Mouse (Mus musculus) B cell, adult 2 months (primary cell): ENCODE results near the gene Clic1.

ENCODE experiments used
- DNase-seq, 2 experiments: peaks; one replicate each; pipeline ENCODE4 v3.0.0; 2022

Clic1 gene

DNA sequence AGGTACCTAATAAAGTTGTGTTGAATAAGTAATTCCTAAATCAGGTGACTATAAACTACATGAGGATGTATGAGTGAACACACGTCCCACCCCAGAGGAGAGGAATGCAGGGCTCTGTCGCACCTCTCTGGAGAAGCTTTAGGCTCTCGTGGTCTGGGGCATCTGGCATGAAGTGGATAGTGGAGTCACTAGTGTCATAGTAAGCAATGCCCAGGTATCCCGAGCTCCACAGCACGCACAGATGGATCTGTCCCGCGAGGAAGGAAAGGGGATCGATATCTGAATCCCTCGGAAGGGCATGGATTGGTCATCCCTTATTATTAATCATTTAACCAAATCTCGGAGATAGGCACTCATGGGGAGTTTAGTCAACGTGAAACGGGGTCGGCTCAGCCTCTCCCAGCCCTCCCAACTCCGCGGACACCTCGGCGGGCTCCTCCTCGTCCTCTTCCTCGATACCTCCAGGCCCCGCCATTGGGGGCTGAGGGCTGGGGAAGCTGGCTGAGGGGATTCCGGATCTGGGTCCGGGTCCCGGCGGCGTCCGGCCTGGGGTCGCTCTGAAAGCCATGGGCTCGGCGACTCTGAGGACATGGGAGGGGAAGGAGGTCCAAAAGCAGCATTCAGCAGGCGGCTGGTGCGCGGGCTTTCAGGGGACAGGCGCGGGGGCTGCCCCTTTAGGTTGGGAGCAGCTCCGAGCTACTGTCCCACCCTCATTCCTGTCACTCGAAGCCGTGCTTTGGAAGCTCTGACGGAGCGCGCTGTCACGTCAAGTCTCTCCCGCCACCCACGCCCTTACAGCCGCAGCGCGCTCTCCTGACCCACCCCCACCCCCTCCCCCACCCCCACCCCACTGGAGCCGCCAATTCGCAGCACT is 3.7 kb upstream of the Clic1 start:
- DNase-seq, result no peak

DNA sequence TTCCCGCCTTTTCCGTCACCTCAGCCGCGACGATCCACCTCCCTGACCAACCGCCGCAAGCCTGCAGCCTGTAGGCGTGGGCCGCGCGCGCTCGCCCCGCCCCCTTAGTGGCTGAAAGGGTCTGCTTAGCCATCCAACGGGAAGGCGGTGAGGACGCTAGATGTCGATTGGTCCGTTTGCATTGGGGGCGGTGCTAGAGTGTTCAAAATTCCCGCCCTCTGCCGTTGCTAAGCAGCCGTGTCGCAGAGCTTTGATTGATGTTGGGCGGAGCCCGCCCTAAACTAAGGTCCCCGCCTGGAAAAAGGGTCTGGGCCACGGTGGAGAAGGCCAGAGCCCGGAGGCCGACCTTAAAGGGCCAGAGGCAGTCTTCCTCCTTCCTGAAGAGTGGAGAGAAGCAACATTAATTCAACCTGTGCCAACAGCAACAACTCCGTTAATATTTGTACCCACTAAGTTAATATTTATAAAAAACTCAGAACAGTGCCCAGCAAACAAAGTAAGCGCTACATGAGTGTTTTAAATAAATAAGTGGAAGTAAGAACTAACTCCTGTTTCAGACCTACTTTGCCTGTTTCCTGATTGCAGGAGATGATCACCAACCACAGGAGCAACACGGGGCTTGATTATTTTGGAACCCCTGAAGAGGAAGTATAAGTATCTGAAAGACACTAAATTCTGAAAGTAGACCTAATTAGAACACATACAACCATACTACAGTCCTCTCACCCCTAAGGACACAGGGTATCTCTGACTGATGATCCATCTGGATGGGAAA is 2.9 kb upstream of the Clic1 start, which contains the start of gene Msh5:
Msh5 (minus strand) TSS at position 65 of the 775 bp plus-strand sequence.
- DNase-seq, result peak; percentile 96 to 97

DNA sequence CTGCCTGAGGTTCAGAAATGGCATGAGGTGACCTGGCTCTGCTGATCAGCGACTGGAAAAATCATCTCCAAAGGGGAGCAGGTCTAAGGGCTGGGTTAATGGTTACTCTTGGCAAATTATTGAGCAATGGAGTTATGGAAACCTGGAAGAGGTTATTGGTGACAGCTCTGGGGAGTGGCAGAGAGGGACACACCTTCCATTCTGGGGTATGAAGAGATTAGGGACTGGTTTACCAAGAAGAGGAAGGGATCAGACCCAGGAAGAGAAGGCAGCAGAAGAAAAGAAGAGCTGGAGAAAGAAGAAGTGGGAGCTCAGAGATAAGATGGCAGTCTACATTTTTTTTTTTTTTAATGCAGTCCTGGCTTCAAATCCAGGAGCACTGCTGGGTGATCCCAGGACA is 2.1 kb upstream of the Clic1 start:
- DNase-seq, result no peak

DNA sequence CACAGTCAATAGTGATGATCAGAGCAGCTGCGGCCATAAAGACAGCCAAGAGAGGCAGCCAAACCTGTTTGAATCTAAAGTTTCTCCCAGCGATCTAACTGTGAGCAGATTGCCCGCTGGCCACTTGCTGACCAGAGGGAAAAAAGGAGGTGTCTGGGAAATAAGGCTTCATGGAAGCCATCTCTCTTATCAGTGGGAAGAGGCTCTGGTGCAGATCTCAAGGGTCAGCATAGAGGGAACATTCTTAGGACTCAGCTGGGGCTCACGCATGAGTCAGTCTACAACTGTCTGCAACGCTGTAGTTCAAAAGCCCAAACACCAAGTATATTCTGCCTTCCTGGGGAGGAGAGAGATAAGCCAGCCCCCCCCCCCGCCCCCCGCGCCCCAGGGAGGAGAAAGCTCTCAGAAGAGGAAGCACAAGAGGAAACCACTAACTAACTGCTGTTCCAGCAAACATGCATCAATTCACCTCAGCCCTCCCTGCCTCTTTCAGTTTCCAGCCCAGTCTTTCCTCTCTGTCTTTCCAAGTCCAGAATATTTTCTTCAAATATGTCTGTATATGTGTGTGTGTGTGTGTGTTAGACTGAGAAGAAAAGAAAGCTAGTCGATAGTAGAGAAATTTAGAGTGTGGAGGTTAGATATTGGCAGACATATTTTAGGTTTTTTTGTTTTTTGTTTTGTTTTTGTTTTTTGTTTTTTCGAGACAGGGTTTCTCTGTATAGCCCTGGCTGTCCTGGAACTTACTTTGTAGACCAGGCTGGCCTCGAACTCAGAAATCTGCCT is 1.4 kb upstream of the Clic1 start:
- peak; percentile 51 to 54 for DNase-seq

DNA sequence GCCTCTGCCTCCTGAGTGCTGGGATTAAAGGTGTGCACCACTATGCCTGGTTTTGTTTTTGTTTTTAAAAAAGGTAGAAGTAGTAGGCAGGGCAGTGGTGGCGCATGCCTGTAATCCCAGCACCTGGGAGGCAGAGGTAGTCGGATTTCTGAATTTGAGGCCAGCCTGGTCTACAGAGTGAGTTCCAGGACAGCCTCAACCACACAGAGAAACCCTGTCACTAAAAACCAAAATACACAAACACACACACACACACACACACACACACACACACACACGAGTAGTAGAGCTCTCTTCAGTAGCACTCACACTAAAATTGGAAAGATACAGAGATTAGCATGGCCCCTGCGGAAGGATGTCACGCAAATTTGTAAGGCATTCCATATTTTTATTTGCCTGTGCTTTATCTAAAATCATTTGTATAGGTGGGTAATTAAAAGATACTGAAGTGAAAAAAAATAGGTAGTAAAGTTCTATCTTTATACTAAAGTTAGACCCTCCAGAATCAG is 780 bp upstream of the Clic1 start:
- no peak for DNase-seq

GRCm38 (mm10) chr17:35050126-35050750 is 472 bp downstream of the Clic1 start:
- peak; percentile 65 to 69 for DNase-seq

GRCm38 (mm10) chr17:35051156-35052086 is 1.7 kb downstream of the Clic1 start:
- peak; percentile 85 to 92 for DNase-seq

- DNase-seq, result no peak
These were observed 2.6 kb downstream of the Clic1 start for GRCm38 (mm10) chr17:35052271-35052798.

GRCm38 (mm10) chr17:35055691-35056495 is 6.1 kb downstream of the Clic1 start:
- no peak for DNase-seq

GRCm38 (mm10) chr17:35057090-35057489 is 7.3 kb downstream of the Clic1 start:
- DNase-seq, result no peak

DNA sequence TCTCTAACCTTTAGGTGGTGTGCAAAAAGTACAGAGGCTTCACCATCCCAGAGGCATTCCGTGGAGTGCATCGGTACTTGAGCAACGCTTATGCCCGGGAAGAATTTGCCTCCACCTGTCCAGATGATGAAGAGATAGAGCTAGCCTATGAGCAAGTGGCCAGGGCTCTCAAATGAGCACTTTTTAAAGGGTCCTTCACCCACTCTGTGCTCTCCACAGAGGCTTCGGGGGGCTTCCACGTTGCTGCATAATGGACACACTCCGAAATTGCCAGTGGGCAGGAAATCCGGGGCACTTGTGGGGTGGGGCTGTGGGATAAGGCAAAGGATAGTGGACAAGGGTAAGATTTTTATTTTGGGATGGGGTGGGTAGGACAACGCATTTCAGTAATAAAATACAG is 8.6 kb downstream of the Clic1 start:
- DNase-seq, result no peak

DNA sequence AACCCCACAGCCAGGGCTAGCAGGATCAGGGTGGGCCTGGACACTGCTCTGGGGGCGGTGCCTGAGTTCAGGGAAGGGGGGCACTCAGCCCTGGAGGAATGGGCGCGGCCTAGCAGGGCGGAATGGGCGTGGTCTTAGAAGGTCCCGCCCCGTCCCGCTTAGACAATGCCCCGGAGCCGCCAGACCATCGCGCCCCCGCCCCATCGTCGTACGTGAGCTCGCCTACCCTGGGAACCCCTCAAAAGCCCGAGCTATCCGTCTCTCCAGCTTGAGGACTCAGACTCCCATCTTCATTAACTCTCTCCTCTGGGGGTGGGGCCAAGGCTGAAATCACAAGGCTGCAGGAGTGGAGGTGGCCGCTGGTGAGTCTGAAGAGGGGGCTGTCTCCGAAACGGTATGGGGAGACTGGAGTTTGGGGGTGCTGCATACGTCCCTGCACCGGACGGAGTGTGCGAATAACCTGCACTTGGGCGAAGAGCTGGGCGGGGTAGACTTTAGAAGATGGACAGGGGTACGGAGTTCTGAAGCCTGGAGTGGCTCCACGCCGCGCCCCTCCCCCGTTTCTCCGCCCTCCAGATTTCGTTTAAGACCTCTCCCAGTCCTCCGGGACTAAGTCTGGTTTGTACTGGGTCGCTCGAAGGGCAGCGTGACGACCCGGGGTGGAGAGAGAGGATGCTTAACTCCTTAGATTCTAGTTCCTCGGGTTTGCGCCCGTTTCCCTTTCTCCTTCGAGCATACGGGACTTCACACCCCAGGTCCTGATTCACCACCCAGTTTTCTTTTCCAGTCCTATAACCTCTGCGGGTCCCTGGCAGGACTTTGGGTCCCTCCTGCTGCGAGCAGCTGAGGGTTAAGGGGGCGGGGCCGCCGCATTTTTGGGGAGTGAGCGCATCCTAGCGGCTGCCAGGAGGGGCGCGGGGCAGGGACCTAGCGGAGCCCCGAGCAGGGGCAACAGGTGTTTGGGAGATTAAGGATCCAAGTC is 9.4 kb downstream of the Clic1 start, which contains the start of gene Ddah2:
Ddah2 (plus strand) TSS at position 125 of the 982 bp plus-strand sequence.
- peak; percentile 94 for DNase-seq

DNA sequence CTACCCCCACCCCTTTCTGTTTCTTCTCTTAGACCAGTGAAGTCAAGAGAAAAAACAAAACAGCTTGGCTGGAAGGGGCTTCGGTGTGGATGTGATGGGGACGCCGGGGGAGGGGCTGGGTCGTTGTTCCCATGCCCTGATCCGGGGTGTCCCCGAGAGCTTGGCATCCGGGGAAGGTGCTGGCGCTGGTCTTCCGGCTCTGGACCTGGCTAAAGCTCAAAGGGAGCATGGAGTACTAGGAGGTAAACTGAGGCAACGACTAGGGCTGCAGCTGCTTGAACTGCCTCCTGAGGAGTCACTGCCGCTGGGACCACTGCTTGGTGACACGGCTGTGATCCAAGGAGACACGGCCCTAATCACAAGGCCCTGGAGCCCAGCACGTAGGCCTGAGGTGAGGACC is 10.3 kb downstream of the Clic1 start:
- DNase-seq, result no peak

- DNase-seq, result no peak
These were observed 11.1 kb downstream of the Clic1 start for GRCm38 (mm10) chr17:35060737-35061297.

DNA sequence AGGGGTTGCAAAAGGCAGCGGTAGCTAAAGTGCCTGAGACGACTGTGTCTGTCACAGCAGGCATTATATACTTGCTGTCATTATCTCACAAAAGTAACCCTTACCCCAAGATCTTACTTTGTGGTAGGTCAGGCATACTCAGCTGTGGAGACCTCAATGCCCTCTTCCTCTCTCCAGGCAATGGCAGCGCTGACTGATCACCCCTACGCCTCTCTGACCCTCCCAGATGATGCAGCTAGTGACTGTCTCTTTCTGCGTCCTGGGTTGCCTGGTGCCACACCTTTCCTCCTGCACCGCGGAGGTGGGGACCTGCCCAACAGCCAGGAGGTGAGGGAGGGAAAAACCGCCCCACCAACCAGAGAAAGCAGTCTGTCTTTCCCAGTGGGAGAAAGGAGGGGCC is 11.5 kb downstream of the Clic1 start:
- DNase-seq, result no peak

DNA sequence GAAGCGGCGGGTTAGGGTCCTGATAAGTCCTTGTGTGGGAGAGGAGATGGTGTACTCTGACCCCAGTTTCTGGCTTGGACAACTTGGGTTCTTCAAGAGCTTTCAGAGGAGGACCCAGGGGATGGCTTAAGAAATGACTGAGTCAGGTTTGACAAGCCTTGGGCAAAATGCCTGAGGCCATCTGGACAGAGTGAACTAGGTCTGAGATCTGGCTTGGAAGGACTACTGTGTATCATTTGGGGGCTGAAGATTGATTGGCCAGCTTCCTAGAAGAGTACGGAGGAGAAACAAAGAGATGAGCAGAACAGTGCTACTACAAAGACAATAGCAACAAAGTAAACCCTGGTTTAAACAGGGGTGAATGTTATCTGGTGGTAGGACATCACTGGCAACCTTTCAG is 13.7 kb downstream of the Clic1 start:
- no peak for DNase-seq

GRCm38 (mm10) chr17:35064378-35064877 is 14.7 kb downstream of the Clic1 start:
- no peak for DNase-seq
